Mouse (Mus musculus): ENCODE results near the gene Hspbap1. TPM values are rescaled to one million over a fixed set of nuclear protein-coding genes. Genes with fewer than 3 reads are reported as not detected.

The Hspbap1 gene
- polyA plus RNA-seq, 1 experiment from 2014 or later, result 13.3 TPM

- no peak for ATAC-seq (ENCODE audit: insufficient read depth, low FRiP score)
- H3K4me1 ChIP-seq (ENCODE audit: control insufficient read depth, insufficient read depth, low read length), result peaks cover 15% of the 10 kb centered on the region; the same call in 1 of the 2 replicates
- no peaks in the 10 kb centered on the region for H3K27me3 ChIP-seq (ENCODE audit: control insufficient read depth, insufficient read depth, low read length)
- 65% methylated on average over 6 of the region's 6 CpGs for WGBS
- H3K9ac ChIP-seq (ENCODE audit: low read length), result no peak overlapping the region
- H3K36me3 ChIP-seq (ENCODE audit: control insufficient read depth, insufficient read depth, low read length), result no peaks in the 10 kb centered on the region
- H3K4me3 ChIP-seq (replicated peaks; ENCODE audit: low read length), result no peak overlapping the region
- no peak overlapping the region for H3K27ac ChIP-seq (ENCODE audit: low read length)
- H3K4me2 ChIP-seq (ENCODE audit: low read depth, low read length), result no peak overlapping the region
- H3K9me3 ChIP-seq (replicated peaks; ENCODE audit: control insufficient read depth, low read length), result no peaks in the 10 kb centered on the region
Measured at GRCm38 (mm10) chr16:35740943-35741342, 29.2 kb upstream of the Hspbap1 start.

GRCm38 (mm10) chr16:35741621-35742020, 28.6 kb upstream of the Hspbap1 start:
- no peak overlapping the region for H3K27ac ChIP-seq (ENCODE audit: low read length)
- no peak overlapping the region for H3K4me2 ChIP-seq (ENCODE audit: low read depth, low read length)
- no peaks in the 10 kb centered on the region for H3K9me3 ChIP-seq (replicated peaks; ENCODE audit: control insufficient read depth, low read length)
- H3K27me3 ChIP-seq (ENCODE audit: control insufficient read depth, insufficient read depth, low read length), result no peaks in the 10 kb centered on the region
- no peak overlapping the region for H3K4me3 ChIP-seq (replicated peaks; ENCODE audit: low read length)
- no peaks in the 10 kb centered on the region for H3K36me3 ChIP-seq (ENCODE audit: control insufficient read depth, insufficient read depth, low read length)
- H3K9ac ChIP-seq (ENCODE audit: low read length), result no peak overlapping the region
- ATAC-seq (ENCODE audit: insufficient read depth, low FRiP score), result no peak
- H3K4me1 ChIP-seq (ENCODE audit: control insufficient read depth, insufficient read depth, low read length), result peaks cover 15% of the 10 kb centered on the region; the same call in 1 of the 2 replicates
- WGBS, result 94% methylated on average over 5 of the region's 5 CpGs

- H3K27ac ChIP-seq (ENCODE audit: low read length), result no peak overlapping the region
- H3K27me3 ChIP-seq (ENCODE audit: control insufficient read depth, insufficient read depth, low read length), result no peaks in the 10 kb centered on the region
- no peaks in the 10 kb centered on the region for H3K9me3 ChIP-seq (replicated peaks; ENCODE audit: control insufficient read depth, low read length)
- no peak overlapping the region for H3K4me2 ChIP-seq (ENCODE audit: low read depth, low read length)
- H3K36me3 ChIP-seq (ENCODE audit: control insufficient read depth, insufficient read depth, low read length), result no peaks in the 10 kb centered on the region
- no peak overlapping the region for H3K4me3 ChIP-seq (replicated peaks; ENCODE audit: low read length)
- no peak for ATAC-seq (ENCODE audit: insufficient read depth, low FRiP score)
- peaks cover 15% of the 10 kb centered on the region; the same call in 1 of the 2 replicates for H3K4me1 ChIP-seq (ENCODE audit: control insufficient read depth, insufficient read depth, low read length)
- WGBS, result 86% methylated on average over 12 of the region's 12 CpGs
- H3K9ac ChIP-seq (ENCODE audit: low read length), result no peak overlapping the region
Measured at GRCm38 (mm10) chr16:35742251-35742937, 27.8 kb upstream of the Hspbap1 start.

GRCm38 (mm10) chr16:35747417-35748236, 22.5 kb upstream of the Hspbap1 start:
- H3K27me3 ChIP-seq (ENCODE audit: control insufficient read depth, insufficient read depth, low read length), result no peaks in the 10 kb centered on the region
- no peaks in the 10 kb centered on the region for H3K36me3 ChIP-seq (ENCODE audit: control insufficient read depth, insufficient read depth, low read length)
- H3K4me3 ChIP-seq (replicated peaks; ENCODE audit: low read length), result no peak overlapping the region
- no peaks in the 10 kb centered on the region for H3K9me3 ChIP-seq (replicated peaks; ENCODE audit: control insufficient read depth, low read length)
- 69% methylated on average over 9 of the region's 9 CpGs for WGBS
- H3K27ac ChIP-seq (ENCODE audit: low read length), result no peak overlapping the region
- ATAC-seq (ENCODE audit: insufficient read depth, low FRiP score), result no peak
- H3K9ac ChIP-seq (ENCODE audit: low read length), result no peak overlapping the region
- H3K4me2 ChIP-seq (ENCODE audit: low read depth, low read length), result no peak overlapping the region
- no peaks in the 10 kb centered on the region for H3K4me1 ChIP-seq (ENCODE audit: control insufficient read depth, insufficient read depth, low read length)

- ATAC-seq (ENCODE audit: insufficient read depth, low FRiP score), result no peak
Measured at GRCm38 (mm10) chr16:35748237-35748603, 22.0 kb upstream of the Hspbap1 start.

GRCm38 (mm10) chr16:35749385-35749784, 20.8 kb upstream of the Hspbap1 start:
- Histone ChIP-seq H3K27me3 (ENCODE audit: control insufficient read depth, insufficient read depth, low read length) (no peaks in the 10 kb centered on the region), H3K9ac (ENCODE audit: low read length) (no peak overlapping the region), H3K27ac (ENCODE audit: low read length) (no peak overlapping the region), H3K9me3 (replicated peaks; ENCODE audit: control insufficient read depth, low read length) (no peaks in the 10 kb centered on the region), H3K36me3 (ENCODE audit: control insufficient read depth, insufficient read depth, low read length) (no peaks in the 10 kb centered on the region), H3K4me2 (ENCODE audit: low read depth, low read length) (no peak overlapping the region), H3K4me3 (replicated peaks; ENCODE audit: low read length) (no peak overlapping the region), H3K4me1 (ENCODE audit: control insufficient read depth, insufficient read depth, low read length) (no peaks in the 10 kb centered on the region)
- WGBS, result 73% methylated on average over 7 of the region's 7 CpGs
- ATAC-seq (ENCODE audit: insufficient read depth, low FRiP score), result no peak

More at GRCm38 (mm10) chr16:35748237-35748603, 22.0 kb upstream of the Hspbap1 start:
- Histone ChIP-seq H3K4me2 (ENCODE audit: low read depth, low read length) (no peak overlapping the region), H3K9ac (ENCODE audit: low read length) (no peak overlapping the region), H3K4me3 (replicated peaks; ENCODE audit: low read length) (no peak overlapping the region), H3K27me3 (ENCODE audit: control insufficient read depth, insufficient read depth, low read length) (no peaks in the 10 kb centered on the region), H3K36me3 (ENCODE audit: control insufficient read depth, insufficient read depth, low read length) (no peaks in the 10 kb centered on the region), H3K4me1 (ENCODE audit: control insufficient read depth, insufficient read depth, low read length) (no peaks in the 10 kb centered on the region), H3K9me3 (replicated peaks; ENCODE audit: control insufficient read depth, low read length) (no peaks in the 10 kb centered on the region), H3K27ac (ENCODE audit: low read length) (no peak overlapping the region)
- 83% methylated on average over 7 of the region's 7 CpGs for WGBS

- Histone ChIP-seq H3K4me3 (replicated peaks; ENCODE audit: low read length) (no peak overlapping the region), H3K27me3 (ENCODE audit: control insufficient read depth, insufficient read depth, low read length) (no peaks in the 10 kb centered on the region), H3K9me3 (replicated peaks; ENCODE audit: control insufficient read depth, low read length) (no peaks in the 10 kb centered on the region), H3K4me2 (ENCODE audit: low read depth, low read length) (no peak overlapping the region), H3K27ac (ENCODE audit: low read length) (no peak overlapping the region), H3K4me1 (ENCODE audit: control insufficient read depth, insufficient read depth, low read length) (no peaks in the 10 kb centered on the region), H3K9ac (ENCODE audit: low read length) (no peak overlapping the region), H3K36me3 (ENCODE audit: control insufficient read depth, insufficient read depth, low read length) (no peaks in the 10 kb centered on the region)
- 89% methylated on average over 4 of the region's 4 CpGs for WGBS
- no peak for ATAC-seq (ENCODE audit: insufficient read depth, low FRiP score)
Measured at GRCm38 (mm10) chr16:35751841-35752240, 18.3 kb upstream of the Hspbap1 start.

- no peak overlapping the region for H3K27ac ChIP-seq (ENCODE audit: low read length)
- H3K9ac ChIP-seq (ENCODE audit: low read length), result no peak overlapping the region
- 86% methylated on average over 5 of the region's 5 CpGs for WGBS
- no peak for ATAC-seq (ENCODE audit: insufficient read depth, low FRiP score)
- no peaks in the 10 kb centered on the region for H3K9me3 ChIP-seq (replicated peaks; ENCODE audit: control insufficient read depth, low read length)
- H3K4me3 ChIP-seq (replicated peaks; ENCODE audit: low read length), result no peak overlapping the region
- no peaks in the 10 kb centered on the region for H3K4me1 ChIP-seq (ENCODE audit: control insufficient read depth, insufficient read depth, low read length)
- no peaks in the 10 kb centered on the region for H3K36me3 ChIP-seq (ENCODE audit: control insufficient read depth, insufficient read depth, low read length)
- no peak overlapping the region for H3K4me2 ChIP-seq (ENCODE audit: low read depth, low read length)
- H3K27me3 ChIP-seq (ENCODE audit: control insufficient read depth, insufficient read depth, low read length), result no peaks in the 10 kb centered on the region
Measured at GRCm38 (mm10) chr16:35753926-35754325, 16.2 kb upstream of the Hspbap1 start.
